Mouse (Mus musculus) hindbrain, embryonic 14.5 days (tissue): ENCODE measurements around the gene Cox7a2l. TPM values are rescaled to one million over a fixed set of nuclear protein-coding genes. Genes with fewer than 3 reads are reported as not detected.

Source experiments
- ATAC-seq: fragments of 200-750 bp; cut with Nextera tagmentation; 2 replicates; pipeline ENCODE4 v1.8.0; 2017; ENCODE audit warnings: moderate number of reproducible peaks, mild to moderate bottlenecking, moderate TSS enrichment, moderate library complexity; ENCODE audit not compliant: low FRiP score
- DNase-seq: peaks from one replicate; pipeline ENCODE4 v3.0.0-alpha.2; 2015; ENCODE audit warnings: low spot score
- H3K27ac ChIP-seq: fragments of 300-500 bp; sonication (generic); 2 replicates; pipeline ENCODE4 v1.5.1; 2014; ENCODE audit warnings: mild to moderate bottlenecking, moderate library complexity
- H3K27me3 ChIP-seq: fragments of 300-500 bp; sonication (generic); 2 replicates; pipeline ENCODE4 v1.6.1; 2014; ENCODE audit warnings: mild to moderate bottlenecking, low read length, mixed read lengths; ENCODE audit not compliant: control insufficient read depth, insufficient read depth
- H3K36me3 ChIP-seq: fragments of 300-500 bp; sonication (generic); replicated peaks from 2 replicates; pipeline ENCODE4 v1.6.1; 2014; ENCODE audit not compliant: control insufficient read depth, insufficient read depth
- H3K4me1 ChIP-seq: fragments of 300-500 bp; sonication (generic); replicated peaks from 2 replicates; pipeline ENCODE4 v1.6.1; 2014; ENCODE audit warnings: antibody characterized with exemption, low read length, mixed read lengths; ENCODE audit not compliant: control insufficient read depth, insufficient read depth
- H3K4me2 ChIP-seq: fragments of 300-500 bp; sonication (generic); replicated peaks from 2 replicates; pipeline ENCODE4 v1.6.1; 2014; ENCODE audit warnings: mild to moderate bottlenecking, moderate library complexity
- H3K4me3 ChIP-seq: fragments of 300-500 bp; sonication (generic); replicated peaks from 2 replicates; pipeline ENCODE4 v1.5.1; 2014; ENCODE audit warnings: mild to moderate bottlenecking, low read length
- H3K9ac ChIP-seq: fragments of 300-500 bp; sonication (generic); 2 replicates; pipeline ENCODE4 v1.6.1; 2014
- H3K9me3 ChIP-seq: fragments of 300-500 bp; sonication (generic); 2 replicates; pipeline ENCODE4 v1.6.1; 2016; ENCODE audit warnings: low read length; ENCODE audit not compliant: control insufficient read depth
- WGBS: fragments of 180-500 bp; shearing (Covaris S2); extraction: QIAGEN DNeasy Blood & Tissue Kit; methylation state at CpG from one replicate; pipeline ENCODE4 v1.1.7; 2014; 5-methylcytosine and 5-hydroxymethylcytosine counted together
- polyA plus RNA-seq: library from polyadenylated mRNA; unstranded; fragments of >200 nt; fragmentation: Nextera tagmentation; extraction: Ambion mirVana; gene quantifications from 2 replicates; pipeline ENCODE4 v1.2.1, GENCODE M21; 2014

Cox7a2l gene
- polyA plus RNA-seq, 1 experiment from 2014 or later = 204 TPM

- Histone ChIP-seq H3K36me3 (no peaks in the 10 kb centered on the region), H3K9ac (peak overlapping the region; percentile 74), H3K27me3 (no peaks in the 10 kb centered on the region), H3K27ac (peak overlapping the region; percentile 88), H3K4me2 (peak overlapping the region; percentile 83), H3K4me1 (peaks cover 13% of the 10 kb centered on the region; the same call in 1 of the 2 replicates), H3K4me3 (peak overlapping the region; percentile 87), H3K9me3 (no peaks in the 10 kb centered on the region)
- WGBS = under 1% methylated on average over 33 of the region's 33 CpGs
- DNase-seq (peak; percentile 94), ATAC-seq (peak; percentile 99)
Observed at GRCm38 (mm10) chr17:83514213-83514701, 2.9 kb downstream of the Cox7a2l start.

GRCm38 (mm10) chr17:83513655-83514212 is 3.4 kb downstream of the Cox7a2l start:
- DNase-seq (no peak), ATAC-seq (peak; percentile 52; the same call in 1 of the 2 replicates)
- no peaks in the 10 kb centered on the region for H3K9me3 ChIP-seq
- H3K36me3 ChIP-seq = no peaks in the 10 kb centered on the region
- H3K27ac ChIP-seq = peak overlapping the region; percentile 88
- 2% methylated on average over 24 of the region's 24 CpGs for WGBS
- H3K27me3 ChIP-seq = no peaks in the 10 kb centered on the region
- peak overlapping the region; percentile 83 for H3K4me2 ChIP-seq
- H3K4me3 ChIP-seq = peak overlapping the region; percentile 87
- peaks cover 13% of the 10 kb centered on the region; the same call in 1 of the 2 replicates for H3K4me1 ChIP-seq
- peak overlapping the region; percentile 74 for H3K9ac ChIP-seq

GRCm38 (mm10) chr17:83512130-83512529 is 5.0 kb downstream of the Cox7a2l start:
- no peak for DNase-seq
- Histone ChIP-seq H3K4me3 (no peak overlapping the region), H3K36me3 (no peaks in the 10 kb centered on the region), H3K4me2 (no peak overlapping the region), H3K27ac (no peak overlapping the region), H3K9ac (no peak overlapping the region), H3K27me3 (no peaks in the 10 kb centered on the region), H3K4me1 (peaks cover 13% of the 10 kb centered on the region; the same call in 1 of the 2 replicates), H3K9me3 (no peaks in the 10 kb centered on the region)
- WGBS = 94% methylated on average over 3 of the region's 3 CpGs
- ATAC-seq = no peak

GRCm38 (mm10) chr17:83503693-83504092 is 13.4 kb downstream of the Cox7a2l start:
- no peak overlapping the region for H3K27ac ChIP-seq
- DNase-seq = no peak
- 0 out of 2 replicates have a peak, but pooled peaks cover 3% of the 10 kb centered on the region for H3K9me3 ChIP-seq
- H3K4me1 ChIP-seq = no peaks in the 10 kb centered on the region
- no peak for ATAC-seq
- no peak overlapping the region for H3K4me2 ChIP-seq
- H3K4me3 ChIP-seq = no peak overlapping the region
- WGBS = 90% methylated on average over 2 of the region's 2 CpGs
- no peak overlapping the region for H3K9ac ChIP-seq
- H3K27me3 ChIP-seq = no peaks in the 10 kb centered on the region
- H3K36me3 ChIP-seq = peaks cover 27% of the 10 kb centered on the region

GRCm38 (mm10) chr17:83499692-83500091 is 17.4 kb downstream of the Cox7a2l start:
- no peak overlapping the region for H3K9ac ChIP-seq
- no peak overlapping the region for H3K27ac ChIP-seq
- peaks cover 38% of the 10 kb centered on the region for H3K36me3 ChIP-seq
- no peak overlapping the region for H3K4me2 ChIP-seq
- no peak overlapping the region for H3K4me3 ChIP-seq
- H3K4me1 ChIP-seq = no peaks in the 10 kb centered on the region
- 0 out of 2 replicates have a peak, but pooled peaks cover 3% of the 10 kb centered on the region for H3K9me3 ChIP-seq
- WGBS = 95% methylated on average over 4 of the region's 4 CpGs
- DNase-seq (no peak), ATAC-seq (no peak)
- H3K27me3 ChIP-seq = no peaks in the 10 kb centered on the region

GRCm38 (mm10) chr17:83498889-83499288 is 18.2 kb downstream of the Cox7a2l start:
- H3K4me2 ChIP-seq = no peak overlapping the region
- H3K36me3 ChIP-seq = peaks cover 38% of the 10 kb centered on the region
- no peak for DNase-seq
- no peaks in the 10 kb centered on the region for H3K4me1 ChIP-seq
- H3K27ac ChIP-seq = no peak overlapping the region
- ATAC-seq = no peak
- H3K9me3 ChIP-seq = 0 out of 2 replicates have a peak, but pooled peaks cover 3% of the 10 kb centered on the region
- H3K27me3 ChIP-seq = no peaks in the 10 kb centered on the region
- 97% methylated on average over 5 of the region's 5 CpGs for WGBS
- no peak overlapping the region for H3K4me3 ChIP-seq
- H3K9ac ChIP-seq = no peak overlapping the region

- Histone ChIP-seq H3K9ac (no peak overlapping the region), H3K4me3 (no peak overlapping the region), H3K9me3 (peaks cover 6% of the 10 kb centered on the region; the same call in 1 of the 2 replicates), H3K4me2 (no peak overlapping the region), H3K36me3 (no peaks in the 10 kb centered on the region), H3K4me1 (no peaks in the 10 kb centered on the region), H3K27ac (no peak overlapping the region), H3K27me3 (no peaks in the 10 kb centered on the region)
- ATAC-seq (no peak), DNase-seq (no peak)
- 49% methylated on average over 3 of the region's 3 CpGs for WGBS
Observed at GRCm38 (mm10) chr17:83487762-83488161, 29.4 kb downstream of the Cox7a2l start.

GRCm38 (mm10) chr17:83483784-83484183 is 33.3 kb downstream of the Cox7a2l start:
- no peak for ATAC-seq
- no peak overlapping the region for H3K4me2 ChIP-seq
- no peak overlapping the region for H3K4me3 ChIP-seq
- no peak overlapping the region for H3K9ac ChIP-seq
- no peaks in the 10 kb centered on the region for H3K4me1 ChIP-seq
- no peak overlapping the region for H3K27ac ChIP-seq
- H3K27me3 ChIP-seq = no peaks in the 10 kb centered on the region
- H3K9me3 ChIP-seq = no peaks in the 10 kb centered on the region
- peaks cover 10% of the 10 kb centered on the region for H3K36me3 ChIP-seq
- no peak for DNase-seq
- 78% methylated on average over 2 of the region's 2 CpGs for WGBS

GRCm38 (mm10) chr17:83482817-83483536 is 34.2 kb downstream of the Cox7a2l start:
- 94% methylated on average over 7 of the region's 7 CpGs for WGBS
- ATAC-seq = no peak

More at GRCm38 (mm10) chr17:83482817-83483536, 34.2 kb downstream of the Cox7a2l start:
- no peaks in the 10 kb centered on the region for H3K4me1 ChIP-seq
- no peak overlapping the region for H3K4me2 ChIP-seq
- no peak overlapping the region for H3K4me3 ChIP-seq
- no peak overlapping the region for H3K9ac ChIP-seq
- H3K36me3 ChIP-seq = peaks cover 18% of the 10 kb centered on the region
- H3K27ac ChIP-seq = no peak overlapping the region
- no peak for DNase-seq
- no peaks in the 10 kb centered on the region for H3K27me3 ChIP-seq
- H3K9me3 ChIP-seq = no peaks in the 10 kb centered on the region
